Mouse (Mus musculus) limb, embryonic 13.5 days (tissue): Measurements from ENCODE around the gene Gp1bb. TPM values are rescaled to one million over a fixed set of nuclear protein-coding genes. Genes with fewer than 3 reads are reported as not detected.

Experiments used
- ATAC-seq: fragments of 200-750 bp; cut with Nextera tagmentation; 2 replicates; pipeline ENCODE4 v1.8.0; 2017; ENCODE audit warnings: low read depth, moderate number of reproducible peaks, moderate TSS enrichment; ENCODE audit not compliant: low FRiP score
- H3K27ac ChIP-seq: fragments of 300-500 bp; sonication (generic); 2 replicates; pipeline ENCODE4 v1.5.1; 2015; ENCODE audit warnings: inconsistent platforms, mild to moderate bottlenecking, moderate library complexity
- H3K27me3 ChIP-seq: fragments of 300-500 bp; sonication (generic); 2 replicates; pipeline ENCODE4 v1.6.1; 2015; ENCODE audit warnings: mild to moderate bottlenecking, inconsistent platforms
- H3K36me3 ChIP-seq: fragments of 300-500 bp; sonication (generic); 2 replicates; pipeline ENCODE4 v1.6.1; 2015; ENCODE audit warnings: inconsistent platforms, mild to moderate bottlenecking, moderate library complexity
- H3K4me1 ChIP-seq: fragments of 300-500 bp; sonication (generic); 2 replicates; pipeline ENCODE4 v1.6.1; 2015; ENCODE audit warnings: inconsistent platforms
- H3K4me2 ChIP-seq: fragments of 300-500 bp; sonication (generic); replicated peaks from 2 replicates; pipeline ENCODE4 v1.6.1; 2015; ENCODE audit warnings: inconsistent platforms, mild to moderate bottlenecking, moderate library complexity
- H3K4me3 ChIP-seq: fragments of 300-500 bp; sonication (generic); 2 replicates; pipeline ENCODE4 v1.5.1; 2015; ENCODE audit warnings: moderate library complexity, mild to moderate bottlenecking, inconsistent platforms
- H3K9ac ChIP-seq: fragments of 300-500 bp; sonication (generic); 2 replicates; pipeline ENCODE4 v1.6.1; 2015; ENCODE audit warnings: mild to moderate bottlenecking, inconsistent platforms
- H3K9me3 ChIP-seq: fragments of 300-500 bp; sonication (generic); 2 replicates; pipeline ENCODE4 v1.6.1; 2016; ENCODE audit warnings: inconsistent platforms
- WGBS: fragments of 180-500 bp; shearing (Covaris S2); methylation state at CpG from one replicate; pipeline ENCODE4 v1.1.7; 2015; 5-methylcytosine and 5-hydroxymethylcytosine counted together
- polyA plus RNA-seq: library from polyadenylated mRNA; unstranded; fragments of >200 nt; fragmentation: Nextera tagmentation; extraction: Ambion mirVana; gene quantifications from 2 replicates; pipeline ENCODE4 v1.2.1, GENCODE M21; 2015

The Gp1bb gene
- polyA plus RNA-seq, 1 experiment from 2014 or later, result 2.6 TPM

GRCm38 (mm10) chr16:18584901-18585510 lies 37.2 kb downstream of the Gp1bb start:
- Histone ChIP-seq H3K27me3 (peaks cover 98% of the 10 kb centered on the region), H3K4me3 (peak overlapping the region; percentile 52), H3K4me2 (peak overlapping the region; percentile 74), H3K9ac (peak overlapping the region; percentile 66; the same call in 1 of the 2 replicates), H3K36me3 (no peaks in the 10 kb centered on the region), H3K27ac (no peak overlapping the region), H3K9me3 (no peaks in the 10 kb centered on the region), H3K4me1 (peaks cover 43% of the 10 kb centered on the region)
- WGBS, result 22% methylated on average over 10 of the region's 10 CpGs
- no peak for ATAC-seq

GRCm38 (mm10) chr16:18583673-18584357 lies 38.4 kb downstream of the Gp1bb start:
- H3K36me3 ChIP-seq, result no peaks in the 10 kb centered on the region
- H3K9me3 ChIP-seq, result 0 out of 2 replicates have a peak, but pooled peaks cover 3% of the 10 kb centered on the region
- H3K9ac ChIP-seq, result no peak overlapping the region
- peaks cover 39% of the 10 kb centered on the region for H3K4me1 ChIP-seq
- H3K27ac ChIP-seq, result no peak overlapping the region
- 24% methylated on average over 10 of the region's 10 CpGs for WGBS
- ATAC-seq, result no peak
- peak overlapping the region; percentile 52; the same call in 1 of the 2 replicates for H3K4me3 ChIP-seq
- peaks cover 96% of the 10 kb centered on the region for H3K27me3 ChIP-seq
- peak overlapping the region; percentile 74 for H3K4me2 ChIP-seq

GRCm38 (mm10) chr16:18583169-18583568 lies 39.0 kb downstream of the Gp1bb start:
- Histone ChIP-seq H3K9ac (no peak overlapping the region), H3K27ac (no peak overlapping the region), H3K27me3 (peaks cover 95% of the 10 kb centered on the region), H3K36me3 (no peaks in the 10 kb centered on the region), H3K4me1 (peaks cover 35% of the 10 kb centered on the region), H3K4me3 (0 out of 2 replicates have a peak overlapping the region, but pooled peaks have one; percentile 41), H3K9me3 (0 out of 2 replicates have a peak, but pooled peaks cover 3% of the 10 kb centered on the region), H3K4me2 (peak overlapping the region; percentile 74)
- ATAC-seq, result no peak
- WGBS, result 28% methylated on average over 10 of the region's 10 CpGs

- 2% methylated on average over 55 of the region's 67 CpGs for WGBS
- H3K27me3 ChIP-seq, result peaks cover 95% of the 10 kb centered on the region
- peaks cover 35% of the 10 kb centered on the region for H3K4me1 ChIP-seq
- ATAC-seq, result no peak
- peak overlapping the region; percentile 63 for H3K4me2 ChIP-seq
- peak overlapping the region; percentile 41 for H3K4me3 ChIP-seq
- H3K36me3 ChIP-seq, result no peaks in the 10 kb centered on the region
- H3K9ac ChIP-seq, result peak overlapping the region; percentile 45
- H3K9me3 ChIP-seq, result 0 out of 2 replicates have a peak, but pooled peaks cover 3% of the 10 kb centered on the region
- H3K27ac ChIP-seq, result no peak overlapping the region
Observed at GRCm38 (mm10) chr16:18582426-18583148, 39.6 kb downstream of the Gp1bb start.

GRCm38 (mm10) chr16:18581623-18582205 lies 40.5 kb downstream of the Gp1bb start:
- 2% methylated on average over 65 of the region's 66 CpGs for WGBS
- H3K9me3 ChIP-seq, result 0 out of 2 replicates have a peak, but pooled peaks cover 3% of the 10 kb centered on the region
- peak overlapping the region; percentile 41 for H3K4me3 ChIP-seq
- no peak for ATAC-seq
- no peak overlapping the region for H3K27ac ChIP-seq
- H3K36me3 ChIP-seq, result no peaks in the 10 kb centered on the region
- peaks cover 93% of the 10 kb centered on the region for H3K27me3 ChIP-seq
- peak overlapping the region; percentile 63 for H3K4me2 ChIP-seq
- H3K9ac ChIP-seq, result peak overlapping the region; percentile 45
- H3K4me1 ChIP-seq, result peaks cover 42% of the 10 kb centered on the region

- Histone ChIP-seq H3K9me3 (0 out of 2 replicates have a peak, but pooled peaks cover 3% of the 10 kb centered on the region), H3K9ac (no peak overlapping the region), H3K27me3 (peaks cover 90% of the 10 kb centered on the region), H3K4me2 (peak overlapping the region; percentile 63), H3K36me3 (no peaks in the 10 kb centered on the region), H3K27ac (no peak overlapping the region), H3K4me1 (peaks cover 36% of the 10 kb centered on the region), H3K4me3 (peak overlapping the region; percentile 41)
- WGBS, result 5% methylated on average over 21 of the region's 21 CpGs
- no peak for ATAC-seq
Observed at GRCm38 (mm10) chr16:18581050-18581622, 41.1 kb downstream of the Gp1bb start.

GRCm38 (mm10) chr16:18580389-18580788 lies 41.8 kb downstream of the Gp1bb start:
- H3K27ac ChIP-seq, result no peak overlapping the region
- 0 out of 2 replicates have a peak, but pooled peaks cover 3% of the 10 kb centered on the region for H3K9me3 ChIP-seq
- H3K27me3 ChIP-seq, result peaks cover 83% of the 10 kb centered on the region
- no peak for ATAC-seq
- H3K9ac ChIP-seq, result no peak overlapping the region
- H3K36me3 ChIP-seq, result no peaks in the 10 kb centered on the region
- no peak overlapping the region for H3K4me3 ChIP-seq
- no peak overlapping the region for H3K4me2 ChIP-seq
- 16% methylated on average over 2 of the region's 2 CpGs for WGBS
- H3K4me1 ChIP-seq, result peaks cover 34% of the 10 kb centered on the region

- 0 out of 2 replicates have a peak, but pooled peaks have one; percentile 21 for ATAC-seq
- Histone ChIP-seq H3K4me3 (no peak overlapping the region), H3K9ac (0 out of 2 replicates have a peak overlapping the region, but pooled peaks have one; percentile 2), H3K27me3 (peaks cover 56% of the 10 kb centered on the region), H3K4me1 (peaks cover 33% of the 10 kb centered on the region), H3K36me3 (no peaks in the 10 kb centered on the region), H3K27ac (no peak overlapping the region), H3K9me3 (0 out of 2 replicates have a peak, but pooled peaks cover 3% of the 10 kb centered on the region), H3K4me2 (no peak overlapping the region; the same call in 1 of the 2 replicates)
- 14% methylated on average over 5 of the region's 5 CpGs for WGBS
Observed at GRCm38 (mm10) chr16:18577599-18578160, 44.5 kb downstream of the Gp1bb start.

GRCm38 (mm10) chr16:18577071-18577470 lies 45.1 kb downstream of the Gp1bb start:
- WGBS, result 45% methylated on average over 3 of the region's 3 CpGs
- H3K4me3 ChIP-seq, result no peak overlapping the region
- H3K9ac ChIP-seq, result no peak overlapping the region
- H3K27me3 ChIP-seq, result peaks cover 50% of the 10 kb centered on the region
- H3K27ac ChIP-seq, result no peak overlapping the region
- H3K36me3 ChIP-seq, result no peaks in the 10 kb centered on the region
- peaks cover 27% of the 10 kb centered on the region for H3K4me1 ChIP-seq
- ATAC-seq, result no peak
- no peak overlapping the region for H3K4me2 ChIP-seq
- 0 out of 2 replicates have a peak, but pooled peaks cover 3% of the 10 kb centered on the region for H3K9me3 ChIP-seq

GRCm38 (mm10) chr16:18574196-18574595 lies 48.0 kb downstream of the Gp1bb start:
- no peak for ATAC-seq

More at GRCm38 (mm10) chr16:18574196-18574595, 48.0 kb downstream of the Gp1bb start:
- Histone ChIP-seq H3K4me2 (no peak overlapping the region), H3K36me3 (no peaks in the 10 kb centered on the region), H3K27me3 (peaks cover 21% of the 10 kb centered on the region), H3K4me1 (peaks cover 15% of the 10 kb centered on the region), H3K27ac (no peak overlapping the region), H3K9ac (no peak overlapping the region), H3K4me3 (no peak overlapping the region), H3K9me3 (no peaks in the 10 kb centered on the region)
- 73% methylated on average over 8 of the region's 8 CpGs for WGBS
